In genomic region chr10:39614676-39615075, GRCm38 (mm10) we compare ENCODE assay signal across 8 mouse cellular contexts. TPM values are rescaled to one million over a fixed set of nuclear protein-coding genes. Genes with fewer than 3 reads are reported as not detected.
DNase-seq lines count a peak whose midpoint lies in the region; ATAC-seq and TF ChIP-seq lines count a peak whose summit lies in the region.

No protein-coding gene starts in this region.

- peaks cover 33% of the 10 kb centered on the region for H3K4me1 ChIP-seq in midbrain, embryonic 10.5 days
- peaks cover 16% of the 10 kb centered on the region; the same call in 1 of the 2 replicates for H3K4me1 ChIP-seq in midbrain, embryonic 14.5 days (ENCODE audit: control insufficient read depth, insufficient read depth, low read length)
- H3K4me1 ChIP-seq in heart, embryonic 15.5 days (replicated peaks), result peaks cover 39% of the 10 kb centered on the region

- peak overlapping the region; percentile 28 for H3K27ac ChIP-seq in midbrain, embryonic 10.5 days (replicated peaks)
- H3K27ac ChIP-seq in midbrain, embryonic 14.5 days (replicated peaks; ENCODE audit: low read depth, low read length), result no peak overlapping the region
- H3K27ac ChIP-seq in heart, embryonic 15.5 days, result peak overlapping the region; percentile 93

- H3K4me2 ChIP-seq in midbrain, embryonic 14.5 days (ENCODE audit: low read length), result no peak overlapping the region
- peak overlapping the region; percentile 78 for H3K4me2 ChIP-seq in heart, embryonic 15.5 days
- peak overlapping the region; percentile 75 for H3K4me2 ChIP-seq in myocyte (ENCODE audit: low read depth)

- WGBS in midbrain, embryonic 10.5 days, result 35% methylated on average over 6 of the region's 6 CpGs
- WGBS in midbrain, embryonic 14.5 days, result 30% methylated on average over 6 of the region's 6 CpGs
- WGBS in heart, embryonic 15.5 days, result 14% methylated on average over 6 of the region's 6 CpGs

- H3K79me2 ChIP-seq in myocyte (ENCODE audit: control insufficient read depth, insufficient read depth), result no peaks in the 10 kb centered on the region

- H3K27me3 ChIP-seq in midbrain, embryonic 10.5 days (ENCODE audit: low read depth, poor library complexity, severe bottlenecking), result 0 out of 2 replicates have a peak, but pooled peaks cover 3% of the 10 kb centered on the region
- no peaks in the 10 kb centered on the region for H3K27me3 ChIP-seq in midbrain, embryonic 14.5 days (ENCODE audit: control insufficient read depth, insufficient read depth, low read length)
- no peaks in the 10 kb centered on the region for H3K27me3 ChIP-seq in heart, embryonic 15.5 days
- no peaks in the 10 kb centered on the region for H3K27me3 ChIP-seq in myocyte (ENCODE audit: control insufficient read depth, insufficient read depth, insufficient read length)

- no peak for TF ChIP-seq POLR2A in myocyte (IDR thresholded peaks at IDR 0.05; ENCODE audit: insufficient read length, low read depth)

- H3K36me3 ChIP-seq in midbrain, embryonic 10.5 days, result no peaks in the 10 kb centered on the region
- no peaks in the 10 kb centered on the region for H3K36me3 ChIP-seq in midbrain, embryonic 14.5 days (ENCODE audit: control insufficient read depth, insufficient read depth, low read length)
- peaks cover 3% of the 10 kb centered on the region; the same call in 1 of the 2 replicates for H3K36me3 ChIP-seq in heart, embryonic 15.5 days
- no peaks in the 10 kb centered on the region for H3K36me3 ChIP-seq in myocyte (ENCODE audit: control insufficient read depth, insufficient read depth)

- no peak; the same call in 1 of the 2 replicates for ATAC-seq in midbrain, embryonic 14.5 days (ENCODE audit: low FRiP score, low TSS enrichment)
- ATAC-seq in heart, embryonic 15.5 days (replicated peaks; ENCODE audit: insufficient number of reproducible peaks, insufficient read depth, low FRiP score, low read depth), result peak; percentile 89

- no peak overlapping the region for H3K4me3 ChIP-seq in midbrain, embryonic 10.5 days
- no peak overlapping the region for H3K4me3 ChIP-seq in midbrain, embryonic 14.5 days (replicated peaks; ENCODE audit: low read depth, low read length)
- H3K4me3 ChIP-seq in heart, embryonic 15.5 days, result peak overlapping the region; percentile 56
- H3K4me3 ChIP-seq in myocyte, result peak overlapping the region; percentile 28

- H3K9me3 ChIP-seq in midbrain, embryonic 10.5 days (replicated peaks), result no peaks in the 10 kb centered on the region
- H3K9me3 ChIP-seq in midbrain, embryonic 14.5 days (ENCODE audit: control insufficient read depth, low read length), result no peaks in the 10 kb centered on the region
- no peaks in the 10 kb centered on the region for H3K9me3 ChIP-seq in heart, embryonic 15.5 days (replicated peaks)

- H3ac ChIP-seq in myocyte (ENCODE audit: control insufficient read depth, insufficient read length), result no peak overlapping the region

- DNase-seq in midbrain, embryonic 10.5 days (ENCODE audit: low spot score), result no peak
- DNase-seq in midbrain, embryonic 14.5 days, result no peak
- peak; percentile 17 to 41 for DNase-seq in cerebellum, postnatal 4 days (ENCODE audit: low spot score in 2 of 2)
- DNase-seq in kidney, postnatal 36 days, result peak; percentile 53 to 61
- DNase-seq in spleen, adult 18-20 months, result no peak
- DNase-seq in thymus, postnatal 25 days, result no peak

- H3K9ac ChIP-seq in midbrain, embryonic 14.5 days (replicated peaks; ENCODE audit: low read length), result no peak overlapping the region
- H3K9ac ChIP-seq in heart, embryonic 15.5 days, result peak overlapping the region; percentile 31

TF ChIP-seq in myocyte, 11 proteins besides CTCF, POLR2A, EP300 and RAD21:
- TF ChIP-seq USF1 (IDR thresholded peaks at IDR 0.05; ENCODE audit: low read depth) (no peak), TCF12 (IDR thresholded peaks at IDR 0.05; ENCODE audit: insufficient read depth, poor library complexity, severe bottlenecking) (no peak), CEBPB (IDR thresholded peaks at IDR 0.05; ENCODE audit: insufficient read depth, poor library complexity, severe bottlenecking) (no peak), SRF (IDR thresholded peaks at IDR 0.05; ENCODE audit: control insufficient read depth, insufficient read length, low read depth) (peak; percentile 87), MYOG (IDR thresholded peaks at IDR 0.05; ENCODE audit: control insufficient read depth in 1 of 3, insufficient read depth in 1 of 3, insufficient read length in 2 of 3, low read depth in 2 of 3) (peak in 1 of 3 experiments; percentile 15), E2F4 (IDR thresholded peaks at IDR 0.05; ENCODE audit: insufficient read depth) (no peak), POLR2AphosphoS2 (IDR thresholded peaks at IDR 0.05; ENCODE audit: insufficient read length, low read depth) (no peak), MAX (IDR thresholded peaks at IDR 0.05; ENCODE audit: low read depth) (no peak)

RNA-seq across cellular contexts. Expression of gene Traf3ip2, which starts 1.9 kb away (rescaled TPM):
- 5.5 and 9.5 TPM in 2 replicates for polyA plus RNA-seq in midbrain, embryonic 10.5 days (2016; fragmentation: Nextera tagmentation; extraction: Ambion mirVana)
- 5.4 and 6.8 TPM in 2 replicates for polyA plus RNA-seq in midbrain, embryonic 14.5 days (2014; fragmentation: Nextera tagmentation; extraction: Ambion mirVana)
- 8.6 and 13.7 TPM in 2 replicates for polyA plus RNA-seq in heart, embryonic 15.5 days (2015; fragmentation: Nextera tagmentation; extraction: Ambion mirVana)
- 4.2 TPM for polyA plus RNA-seq in myocyte (2012; fragmentation: generic; extraction: Trizol)

Comparison
In these comparisons a context has a peak if more than half of its experiments do, and no peak if none do; other contexts are left out.
1. DNase-seq: peak in cerebellum, postnatal 4 days (2 of 2) and kidney, postnatal 36 days (2 of 2); none in midbrain, embryonic 10.5 days (single experiment), midbrain, embryonic 14.5 days (single experiment), spleen, adult 18-20 months (0 of 2) and thymus, postnatal 25 days (single experiment).
2. H3K4me3 ChIP-seq: peak in heart, embryonic 15.5 days (single experiment) and myocyte (single experiment); none in midbrain, embryonic 10.5 days (single experiment) and midbrain, embryonic 14.5 days (single experiment).